Mouse (Mus musculus) intestine, postnatal 0 days (tissue): ENCODE measurements around the gene Cxcl14. TPM values are rescaled to one million over a fixed set of nuclear protein-coding genes. Genes with fewer than 3 reads are reported as not detected.

Experiments
- ATAC-seq: fragments of 200-750 bp; cut with Nextera tagmentation; 2 replicates; pipeline ENCODE4 v1.8.0; 2017; ENCODE audit warnings: mild to moderate bottlenecking, moderate TSS enrichment, moderate library complexity
- H3K27ac ChIP-seq: fragments of 300-500 bp; sonication (generic); 2 replicates; pipeline ENCODE4 v1.5.1; 2014; ENCODE audit warnings: mild to moderate bottlenecking, low read depth, low read length, moderate library complexity
- H3K27me3 ChIP-seq: fragments of 300-500 bp; sonication (generic); replicated peaks from 2 replicates; pipeline ENCODE4 v1.6.1; 2014; ENCODE audit warnings: low read length, mixed read lengths; ENCODE audit not compliant: control insufficient read depth, insufficient read depth
- H3K36me3 ChIP-seq: fragments of 300-500 bp; sonication (generic); 2 replicates; pipeline ENCODE4 v1.6.1; 2014; ENCODE audit warnings: mild to moderate bottlenecking, moderate library complexity; ENCODE audit not compliant: control insufficient read depth, insufficient read depth
- H3K4me1 ChIP-seq: fragments of 300-500 bp; sonication (generic); replicated peaks from 2 replicates; pipeline ENCODE4 v1.6.1; 2014; ENCODE audit warnings: antibody characterized with exemption, low read length, mixed read lengths; ENCODE audit not compliant: control insufficient read depth, insufficient read depth
- H3K4me2 ChIP-seq: fragments of 300-500 bp; sonication (generic); replicated peaks from 2 replicates; pipeline ENCODE4 v1.6.1; 2014; ENCODE audit warnings: low read depth, mild to moderate bottlenecking, moderate library complexity
- H3K4me3 ChIP-seq: fragments of 300-500 bp; sonication (generic); 2 replicates; pipeline ENCODE4 v1.5.1; 2014; ENCODE audit warnings: low read depth, low read length
- H3K9ac ChIP-seq: fragments of 300-500 bp; sonication (generic); 2 replicates; pipeline ENCODE4 v1.6.1; 2014; ENCODE audit warnings: mild to moderate bottlenecking, low read depth, low read length
- H3K9me3 ChIP-seq: fragments of 300-500 bp; sonication (generic); 2 replicates; pipeline ENCODE4 v1.6.1; 2016; ENCODE audit warnings: mixed run types; ENCODE audit not compliant: control insufficient read depth
- CTCF ChIP-seq: sonication (generic); IDR thresholded peaks from 2 replicates; pipeline ENCODE4 v1.5.1; 2016; ENCODE audit warnings: low read depth, mild to moderate bottlenecking, control low read depth, antibody characterized with exemption, moderate library complexity
- WGBS: fragments of 180-500 bp; shearing (Covaris S2); extraction: QIAGEN DNeasy Blood & Tissue Kit; methylation state at CpG from one replicate; pipeline ENCODE4 v1.1.7; 2014; 5-methylcytosine and 5-hydroxymethylcytosine counted together
- polyA plus RNA-seq: library from polyadenylated mRNA; unstranded; fragments of >200 nt; fragmentation: Nextera tagmentation; extraction: Ambion mirVana; gene quantifications from 2 replicates; pipeline ENCODE4 v1.2.1, GENCODE M21; 2015

Cxcl14 gene
- polyA plus RNA-seq, 1 experiment from 2014 or later, result 19.4 TPM

- no peaks in the 10 kb centered on the region for H3K36me3 ChIP-seq
- H3K4me3 ChIP-seq, result no peak overlapping the region
- H3K9me3 ChIP-seq, result no peaks in the 10 kb centered on the region
- peak; percentile 9; the same call in 1 of the 2 replicates for TF ChIP-seq CTCF
- WGBS, result 71% methylated on average over 10 of the region's 10 CpGs
- no peak overlapping the region for H3K9ac ChIP-seq
- ATAC-seq, result no peak
- H3K4me2 ChIP-seq, result no peak overlapping the region
- no peak overlapping the region for H3K27ac ChIP-seq
- H3K4me1 ChIP-seq, result no peaks in the 10 kb centered on the region
- no peaks in the 10 kb centered on the region for H3K27me3 ChIP-seq
Observed at GRCm38 (mm10) chr13:56334802-56335690, 38.7 kb upstream of the Cxcl14 start.

DNA sequence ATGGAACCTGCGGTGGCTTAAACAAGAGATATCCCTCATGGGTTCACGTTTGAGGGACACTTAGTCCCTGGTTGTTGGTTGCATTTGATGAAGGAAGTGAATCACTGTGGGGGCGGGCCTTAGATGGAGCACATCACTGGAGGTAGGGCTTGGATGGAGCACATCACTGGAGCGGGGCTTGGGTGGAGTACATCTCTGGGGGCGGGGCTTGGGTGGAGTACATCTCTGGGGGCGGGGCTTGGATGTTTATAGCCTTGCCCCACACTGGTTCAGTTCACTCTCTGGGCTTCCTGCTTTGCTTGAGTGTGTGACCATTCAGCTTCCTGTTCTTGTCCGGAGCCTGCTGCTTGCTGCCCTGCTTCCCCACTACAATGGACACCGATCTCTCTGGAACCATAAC lies 37.9 kb upstream of the Cxcl14 start:
- no peaks in the 10 kb centered on the region for H3K4me1 ChIP-seq
- no peaks in the 10 kb centered on the region for H3K27me3 ChIP-seq
- no peaks in the 10 kb centered on the region for H3K36me3 ChIP-seq
- H3K9me3 ChIP-seq, result no peaks in the 10 kb centered on the region
- no peak overlapping the region for H3K4me3 ChIP-seq
- ATAC-seq, result no peak
- H3K27ac ChIP-seq, result no peak overlapping the region
- 68% methylated on average over 8 of the region's 8 CpGs for WGBS
- no peak for TF ChIP-seq CTCF
- no peak overlapping the region for H3K9ac ChIP-seq
- H3K4me2 ChIP-seq, result no peak overlapping the region

- H3K9me3 ChIP-seq, result no peaks in the 10 kb centered on the region
- no peaks in the 10 kb centered on the region for H3K4me1 ChIP-seq
- no peak overlapping the region for H3K27ac ChIP-seq
- no peak overlapping the region for H3K4me3 ChIP-seq
- no peak for ATAC-seq
- WGBS, result 81% methylated on average over 6 of the region's 6 CpGs
- H3K36me3 ChIP-seq, result no peaks in the 10 kb centered on the region
- no peaks in the 10 kb centered on the region for H3K27me3 ChIP-seq
- no peak for TF ChIP-seq CTCF
- H3K9ac ChIP-seq, result no peak overlapping the region
- no peak overlapping the region for H3K4me2 ChIP-seq
Observed at GRCm38 (mm10) chr13:56332356-56332755, 36.0 kb upstream of the Cxcl14 start.

- no peak overlapping the region for H3K4me3 ChIP-seq
- no peaks in the 10 kb centered on the region for H3K4me1 ChIP-seq
- TF ChIP-seq CTCF, result no peak
- WGBS, result 65% methylated on average over 10 of the region's 10 CpGs
- no peaks in the 10 kb centered on the region for H3K9me3 ChIP-seq
- no peak overlapping the region for H3K9ac ChIP-seq
- H3K4me2 ChIP-seq, result no peak overlapping the region
- H3K27me3 ChIP-seq, result no peaks in the 10 kb centered on the region
- no peak overlapping the region for H3K27ac ChIP-seq
- no peak for ATAC-seq
- no peaks in the 10 kb centered on the region for H3K36me3 ChIP-seq
Observed at GRCm38 (mm10) chr13:56330603-56331455, 34.5 kb upstream of the Cxcl14 start.

DNA sequence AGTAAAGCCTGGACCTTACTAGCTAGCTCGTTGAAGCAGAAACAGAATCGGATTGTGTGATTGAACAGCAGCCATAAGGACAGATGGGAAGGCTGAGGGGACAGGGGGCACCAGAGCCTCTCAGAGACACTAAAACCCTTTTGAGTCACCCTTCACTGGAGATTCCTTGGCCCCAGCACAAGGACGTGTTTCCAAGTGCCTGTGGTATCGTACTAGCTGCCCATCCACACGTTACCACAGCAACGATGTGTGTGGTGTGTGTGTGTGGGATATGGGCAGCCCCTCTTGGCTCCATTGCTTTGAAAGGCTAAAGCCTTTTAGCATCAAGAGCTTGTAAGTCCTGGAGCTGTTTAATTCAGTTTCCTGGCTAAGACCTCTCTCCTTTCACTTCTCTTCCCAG lies 33.4 kb upstream of the Cxcl14 start:
- ATAC-seq, result no peak
- no peak overlapping the region for H3K4me2 ChIP-seq
- no peak overlapping the region for H3K27ac ChIP-seq
- 84% methylated on average over 6 of the region's 6 CpGs for WGBS
- H3K27me3 ChIP-seq, result no peaks in the 10 kb centered on the region
- no peak for TF ChIP-seq CTCF
- no peaks in the 10 kb centered on the region for H3K9me3 ChIP-seq
- no peak overlapping the region for H3K4me3 ChIP-seq
- H3K36me3 ChIP-seq, result no peaks in the 10 kb centered on the region
- H3K9ac ChIP-seq, result no peak overlapping the region
- H3K4me1 ChIP-seq, result no peaks in the 10 kb centered on the region

DNA sequence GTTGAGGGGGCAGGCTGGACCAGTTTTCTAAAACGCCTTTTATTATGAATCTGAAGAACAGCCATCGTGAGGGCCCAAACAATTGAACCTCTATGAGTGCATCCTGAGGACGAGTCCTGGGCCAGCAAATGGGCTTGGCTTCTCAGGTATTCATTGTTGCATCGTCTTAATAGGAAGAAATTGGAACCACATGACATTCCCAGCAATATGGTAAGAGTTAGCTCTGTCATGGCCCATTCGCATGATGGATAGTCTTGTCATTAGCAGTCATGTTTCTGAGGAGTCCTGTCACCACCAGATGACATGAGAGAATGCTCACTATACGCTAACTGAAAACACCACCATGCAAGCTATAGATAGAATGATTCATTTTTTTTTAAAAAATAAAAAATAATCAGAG lies 32.8 kb upstream of the Cxcl14 start:
- Histone ChIP-seq H3K36me3 (no peaks in the 10 kb centered on the region), H3K4me2 (no peak overlapping the region), H3K4me3 (no peak overlapping the region), H3K27me3 (no peaks in the 10 kb centered on the region), H3K4me1 (no peaks in the 10 kb centered on the region), H3K27ac (no peak overlapping the region), H3K9ac (no peak overlapping the region), H3K9me3 (no peaks in the 10 kb centered on the region)
- no peak for ATAC-seq
- no peak for TF ChIP-seq CTCF
- WGBS, result 83% methylated on average over 6 of the region's 6 CpGs
